ENCODE assay signal across 16 mouse cellular contexts in genomic region chr5:121493305-121493704, GRCm38 (mm10). TPM values are rescaled to one million over a fixed set of nuclear protein-coding genes. Genes with fewer than 3 reads are reported as not detected.
DNase-seq lines count a peak whose midpoint lies in the region.
"Had no signal": no experiment of that assay in that cellular context is flagged by ENCODE, and none has a peak within 500 bp of the region (broad histone marks: within the 10 kb centered on the region; RNA-seq: fewer than 3 reads in every experiment).

No protein-coding gene starts in this region.

- peak; percentile 59 for DNase-seq in NIH3T3 (ENCODE audit: low read depth)
- DNase-seq in frontal cortex, postnatal 10 days (ENCODE audit: low spot score in 2 of 2) = peak; percentile 19 to 50
- DNase-seq in layer of hippocampus, adult 9-11 months = peak; percentile 74
- peak; percentile 72 to 75 for DNase-seq in left cerebral cortex, postnatal 36 days (ENCODE audit: low spot score in 2 of 2)
- DNase-seq in spleen, adult 18-20 months = no peak
- DNase-seq in adrenal gland, adult 8-10 months = no peak
- DNase-seq in gastrocnemius, adult 18-20 months (ENCODE audit: low spot score) = no peak
- DNase-seq in natural killer cell, adult 2 months (ENCODE audit: low spot score in 2 of 2) = no peak
- DNase-seq: B cell, adult 2 months; cerebellum, adult 18-20 months; gastrocnemius, postnatal 14 days; heart, postnatal 10 days; kidney, adult 11 months; kidney, postnatal 25 days had no signal

- intact Hi-C loops in left cerebral cortex, postnatal 36 days (cut with DNase I) = no loop called here

RNA-seq across cellular contexts. Expression of gene Adam1b, which starts 9.9 kb away (rescaled TPM):
- under 1 TPM in 1 of 2 experiments, not detected in 1; 0.10 TPM for total RNA-seq in left cerebral cortex, postnatal 36 days (2021)
- total RNA-seq in adrenal gland, adult 8-10 months (2022) = under 1 TPM in 2 of 4 experiments, not detected in 2; 0.12 to 0.16 TPM
- total RNA-seq in gastrocnemius, adult 18-20 months (2021) = not detected
- total RNA-seq: gastrocnemius, postnatal 14 days; heart, postnatal 10 days; liver, adult 2 months had no signal

RNA-seq across cellular contexts. Expression of gene Erp29, which starts 41.0 kb away (rescaled TPM):
- 100 to 1,000 TPM; 140 to 151 TPM for total RNA-seq in left cerebral cortex, postnatal 36 days (2021)
- 100 to 1,000 TPM; 105 to 121 (median 115) TPM for total RNA-seq in adrenal gland, adult 8-10 months (2022)
- total RNA-seq in gastrocnemius, adult 18-20 months (2021) = 10 to 100 TPM; 28.6 to 38.1 TPM

RNA-seq across cellular contexts. Expression of gene Tmem116, which starts 41.6 kb away (rescaled TPM):
- total RNA-seq in left cerebral cortex, postnatal 36 days (2021) = 1 to 10 TPM; 9.2 to 9.4 TPM
- total RNA-seq in adrenal gland, adult 8-10 months (2022) = 1 to 10 TPM; 3.2 to 7.3 (median 4.5) TPM
- 1 to 10 TPM; 7.4 to 7.5 TPM for total RNA-seq in gastrocnemius, adult 18-20 months (2021)
- total RNA-seq: liver, adult 2 months had no signal

RNA-seq across cellular contexts. Expression of gene Adam1a, which starts 52.0 kb away (rescaled TPM):
- 10 to 100 TPM in 1 of 2 experiments, 1 to 10 TPM in 1; 7.7 to 13.9 TPM for total RNA-seq in left cerebral cortex, postnatal 36 days (2021)
- 10 to 100 TPM in 2 of 4 experiments, 1 to 10 TPM in 2; 4.6 to 15.8 (median 9.0) TPM for total RNA-seq in adrenal gland, adult 8-10 months (2022)
- total RNA-seq in gastrocnemius, adult 18-20 months (2021) = 1 to 10 TPM; 1.7 to 2.0 TPM

RNA-seq across cellular contexts. Expression of gene Gm42878, which starts 52.0 kb away (rescaled TPM):
- not detected for total RNA-seq in left cerebral cortex, postnatal 36 days (2021)
- total RNA-seq in adrenal gland, adult 8-10 months (2022) = not detected
- not detected for total RNA-seq in gastrocnemius, adult 18-20 months (2021)
- total RNA-seq: common myeloid progenitor, adult 5-6 weeks; gastrocnemius, postnatal 14 days; heart, postnatal 10 days had no signal

Comparison
In these comparisons a context has a peak if more than half of its experiments do, and no peak if none do; other contexts are left out.
1. DNase-seq: peak in NIH3T3 (single experiment), frontal cortex, postnatal 10 days (2 of 2), layer of hippocampus, adult 9-11 months (single experiment) and left cerebral cortex, postnatal 36 days (2 of 2); none in spleen, adult 18-20 months (0 of 2), adrenal gland, adult 8-10 months (single experiment), gastrocnemius, adult 18-20 months (single experiment) and natural killer cell, adult 2 months (0 of 2).